Mouse (Mus musculus) frontal cortex, adult (tissue): Measurements from ENCODE around the gene Olfr970.
"Not testable (repeated sequence)": the region's sequence is repeated elsewhere in the genome, so short reads cannot be mapped to it uniquely, and the experiment has no call there.

Experiments used
- ATAC-seq: cut with Nextera tagmentation; 2 replicates; pipeline ENCODE4 v1.9.2; 2017; ENCODE audit warnings: mild to moderate bottlenecking, moderate library complexity, mixed read lengths; ENCODE audit not compliant: low TSS enrichment

The Olfr970 gene

GRCm38 (mm10) chr9:39808560-39808959, at the start of gene Olfr970:
TSS of gene Olfr970 (plus strand) at chr9:39808860.
- ATAC-seq = no peak

GRCm38 (mm10) chr9:39783153-39783552, 25.5 kb upstream of the Olfr970 start, which contains the start of gene Olfr968:
TSS of gene Olfr968 (minus strand) at chr9:39783253.
- no peak for ATAC-seq

- ATAC-seq = no peak
These were observed 18.1 kb upstream of the Olfr970 start, which contains the start of gene Olfr969 for GRCm38 (mm10) chr9:39790558-39790957. TSS of gene Olfr969 (plus strand) at chr9:39790945.

- ATAC-seq = not testable (repeated sequence)
These were observed 27.9 kb downstream of the Olfr970 start, which contains the start of gene Olfr971 for GRCm38 (mm10) chr9:39836576-39836975. TSS of gene Olfr971 (plus strand) at chr9:39836876.

GRCm38 (mm10) chr9:39866122-39866521, 57.5 kb downstream of the Olfr970 start, which contains the start of gene Olfr972:
TSS of gene Olfr972 (plus strand) at chr9:39866422.
- no peak for ATAC-seq
